Mouse (Mus musculus) G1E (cell line): Measurements from ENCODE around the gene Deaf1.
A peak's percentile ranks its signal among the peaks of the same experiment; 100 is the strongest.

Experiments
- CTCF ChIP-seq: IDR thresholded peaks from 2 replicates; pipeline ENCODE4 v1.5.1; 2012; ENCODE audit warnings: low read depth, low read length, inconsistent platforms, mixed read lengths
- GATA1 ChIP-seq: IDR thresholded peaks from 2 replicates; pipeline ENCODE4 v1.6.1; 2012; ENCODE audit warnings: borderline replicate concordance, low read length, inconsistent platforms, mixed read lengths
- POLR2AphosphoS5 ChIP-seq: IDR thresholded peaks from 2 replicates; pipeline ENCODE4 v1.6.1; 2012; ENCODE audit warnings: low read depth, low read length, inconsistent platforms; ENCODE audit not compliant: insufficient replicate concordance

GRCm38 (mm10) chr7:141265739-141266561 is 61.5 kb downstream of the Deaf1 start, which contains the start of gene Irf7:
- TF ChIP-seq GATA1 (no peak), CTCF (no peak), POLR2AphosphoS5 (peak; percentile 33; the same call in 1 of the 2 replicates)
